Mouse (Mus musculus): Measurements from ENCODE around the gene Btg4. TPM values are rescaled to one million over a fixed set of nuclear protein-coding genes. Genes with fewer than 3 reads are reported as not detected.

Gene Btg4
- polyA plus RNA-seq, 1 experiment from 2014 or later, result not detected

DNA sequence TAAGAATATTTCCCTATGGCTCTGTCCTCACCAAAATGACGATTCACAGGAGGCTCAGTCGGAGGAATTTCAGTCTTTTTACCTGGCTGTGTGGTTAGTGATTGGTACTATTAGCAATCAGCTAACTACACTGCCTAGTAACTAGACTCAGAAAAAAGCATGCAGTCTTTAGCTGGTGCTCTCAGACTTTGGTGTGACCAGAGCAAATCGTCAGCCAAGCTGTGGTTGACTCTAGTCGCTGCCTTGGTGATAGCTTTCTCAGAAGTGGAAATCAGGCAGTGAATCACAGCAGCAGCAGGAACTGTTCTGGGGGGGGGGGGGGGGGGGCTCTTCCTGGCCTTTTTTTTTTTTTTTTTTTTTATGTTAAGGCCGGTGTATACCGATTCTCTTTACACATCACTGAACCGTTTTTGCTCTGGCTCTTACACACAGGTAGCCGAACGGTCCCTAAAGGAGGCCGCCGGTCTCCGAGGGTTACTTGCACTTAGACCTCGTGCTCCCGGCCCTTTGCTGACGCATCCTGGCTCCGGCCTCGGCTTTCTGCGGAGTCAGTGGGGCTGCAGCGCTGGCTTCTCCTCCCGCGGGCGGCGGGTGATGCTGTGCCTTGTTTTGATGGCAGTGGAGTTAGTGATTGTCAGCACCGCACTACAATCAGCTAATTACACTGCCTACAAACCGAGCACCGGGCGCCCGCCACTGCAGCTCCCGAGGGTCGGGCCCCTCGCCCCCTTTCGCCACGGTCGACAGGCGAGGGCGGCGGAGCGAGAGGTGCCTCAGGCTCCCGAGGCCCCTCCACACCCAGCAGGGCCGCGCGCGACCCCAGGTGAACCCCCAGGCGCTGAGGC, 42.5 kb downstream of the Btg4 start:
- peak overlapping the region; percentile 98 for H3K4me2 ChIP-seq (ENCODE audit: low read depth, severe bottlenecking)
- H3K4me3 ChIP-seq (ENCODE audit: low read depth, low read length), result peak overlapping the region; percentile 42
- WGBS, result under 1% methylated on average over 43 of the region's 44 CpGs
- no peak overlapping the region for H3K27ac ChIP-seq (replicated peaks; ENCODE audit: low read depth, low read length)
- DNase-seq (ENCODE audit: low spot score) (peak; percentile 75), ATAC-seq (ENCODE audit: insufficient number of reproducible peaks, low FRiP score, low TSS enrichment, low read depth) (0 out of 2 replicates have a peak, but pooled peaks have one; percentile 35)
- no peaks in the 10 kb centered on the region for H3K36me3 ChIP-seq (ENCODE audit: control insufficient read depth, insufficient read depth, low read length)
- H3K4me1 ChIP-seq (ENCODE audit: control insufficient read depth, insufficient read depth, low read length), result no peaks in the 10 kb centered on the region; the same call in 1 of the 2 replicates
- H3K9ac ChIP-seq (ENCODE audit: low read length), result peak overlapping the region; percentile 58
- H3K9me3 ChIP-seq (ENCODE audit: control insufficient read depth, low read length), result no peaks in the 10 kb centered on the region
- peaks cover 4% of the 10 kb centered on the region for H3K27me3 ChIP-seq (ENCODE audit: control insufficient read depth, insufficient read depth, low read length)

DNA sequence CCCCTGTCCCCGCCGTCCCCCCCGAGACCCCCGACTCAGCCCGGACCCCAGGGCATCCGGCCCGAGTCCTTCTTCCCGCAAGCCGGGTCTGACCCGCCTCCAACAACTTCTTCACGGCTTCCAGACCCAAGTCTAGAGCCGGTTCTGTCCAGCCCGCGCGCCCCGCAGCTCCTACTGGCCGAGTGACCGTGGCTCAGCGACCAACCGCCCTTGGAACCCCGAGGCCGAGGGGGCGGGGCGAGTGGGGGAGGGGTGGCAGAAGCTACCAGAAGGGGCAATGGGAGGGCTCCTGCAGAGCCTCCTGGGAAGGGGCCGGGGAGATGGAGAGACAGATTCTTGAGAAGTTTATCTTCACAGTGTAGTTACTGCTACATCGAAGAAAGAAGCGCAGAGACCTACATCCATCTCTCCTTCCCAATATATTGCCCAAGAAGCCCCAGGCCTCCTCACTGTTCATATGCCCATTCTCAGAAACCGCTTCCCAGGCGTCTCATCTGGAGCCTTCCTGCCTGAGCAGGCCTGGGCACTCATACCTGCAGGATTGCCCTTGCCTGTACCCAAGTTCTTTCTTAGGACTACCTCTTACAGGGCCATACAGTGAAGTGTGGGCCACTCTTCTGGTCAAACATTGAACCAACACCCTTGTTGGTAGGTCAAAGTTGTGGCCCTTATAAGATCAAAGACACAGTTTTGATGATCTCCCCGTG, 43.3 kb downstream of the Btg4 start:
- peak; percentile 78 for DNase-seq (ENCODE audit: low spot score)
- Histone ChIP-seq H3K27me3 (ENCODE audit: control insufficient read depth, insufficient read depth, low read length) (peaks cover 4% of the 10 kb centered on the region), H3K4me2 (ENCODE audit: low read depth, severe bottlenecking) (peak overlapping the region; percentile 98), H3K9ac (ENCODE audit: low read length) (peak overlapping the region; percentile 58), H3K9me3 (ENCODE audit: control insufficient read depth, low read length) (no peaks in the 10 kb centered on the region), H3K4me3 (ENCODE audit: low read depth, low read length) (peak overlapping the region; percentile 42), H3K36me3 (ENCODE audit: control insufficient read depth, insufficient read depth, low read length) (no peaks in the 10 kb centered on the region), H3K4me1 (ENCODE audit: control insufficient read depth, insufficient read depth, low read length) (no peaks in the 10 kb centered on the region; the same call in 1 of the 2 replicates), H3K27ac (replicated peaks; ENCODE audit: low read depth, low read length) (no peak overlapping the region)
- 9% methylated on average over 30 of the region's 30 CpGs for WGBS
- 0 out of 2 replicates have a peak, but pooled peaks have one; percentile 39 for ATAC-seq (ENCODE audit: insufficient number of reproducible peaks, low FRiP score, low TSS enrichment, low read depth)

DNA sequence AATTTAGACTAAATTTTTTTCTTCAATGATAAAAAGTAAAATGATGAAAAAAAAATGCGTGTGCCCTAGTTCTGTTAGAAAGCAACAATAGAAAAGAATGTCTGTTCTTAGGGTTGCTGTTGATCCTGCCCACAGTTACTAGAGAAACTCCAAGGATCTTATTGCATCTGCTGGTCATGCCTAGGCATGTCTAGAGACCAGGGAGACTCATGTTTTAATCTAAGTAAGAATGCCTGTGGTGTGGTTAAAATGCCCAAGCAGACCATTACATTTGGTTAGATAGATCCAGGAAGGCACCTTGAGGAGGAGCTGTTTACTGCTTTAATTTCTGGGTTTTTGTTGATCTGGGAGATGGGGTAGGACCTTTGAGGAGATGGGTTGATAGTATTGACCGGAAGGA, 45.0 kb downstream of the Btg4 start:
- Histone ChIP-seq H3K4me1 (ENCODE audit: control insufficient read depth, insufficient read depth, low read length) (no peaks in the 10 kb centered on the region; the same call in 1 of the 2 replicates), H3K27ac (replicated peaks; ENCODE audit: low read depth, low read length) (no peak overlapping the region), H3K4me2 (ENCODE audit: low read depth, severe bottlenecking) (no peak overlapping the region), H3K4me3 (ENCODE audit: low read depth, low read length) (no peak overlapping the region), H3K27me3 (ENCODE audit: control insufficient read depth, insufficient read depth, low read length) (peaks cover 4% of the 10 kb centered on the region), H3K9me3 (ENCODE audit: control insufficient read depth, low read length) (no peaks in the 10 kb centered on the region), H3K9ac (ENCODE audit: low read length) (no peak overlapping the region), H3K36me3 (ENCODE audit: control insufficient read depth, insufficient read depth, low read length) (no peaks in the 10 kb centered on the region)
- DNase-seq (ENCODE audit: low spot score) (no peak), ATAC-seq (ENCODE audit: insufficient number of reproducible peaks, low FRiP score, low TSS enrichment, low read depth) (no peak)
- 75% methylated on average over 2 of the region's 2 CpGs for WGBS

DNA sequence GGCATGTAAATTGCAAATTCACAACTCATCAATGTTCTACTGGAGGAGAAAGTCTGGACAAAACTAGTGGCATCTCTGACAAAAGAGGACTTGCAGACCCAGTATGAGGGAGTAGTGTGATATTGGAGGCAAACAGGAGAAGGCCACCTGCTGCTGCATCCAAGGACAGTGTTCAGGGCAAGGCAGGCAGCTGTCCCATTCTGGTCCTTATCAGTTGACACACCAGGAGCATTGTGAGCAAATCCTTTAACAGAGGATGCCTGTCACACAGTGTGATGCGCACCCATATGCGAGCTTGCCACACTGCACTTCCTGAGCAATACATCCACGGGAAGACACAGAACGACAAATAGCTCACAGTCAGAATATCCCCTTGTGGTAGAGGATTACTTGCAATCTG, 54.1 kb downstream of the Btg4 start:
- H3K9ac ChIP-seq (ENCODE audit: low read length), result no peak overlapping the region
- no peak for ATAC-seq (ENCODE audit: insufficient number of reproducible peaks, low FRiP score, low TSS enrichment, low read depth)
- DNase-seq (ENCODE audit: low spot score), result no peak
- no peaks in the 10 kb centered on the region for H3K4me1 ChIP-seq (ENCODE audit: control insufficient read depth, insufficient read depth, low read length)
- H3K9me3 ChIP-seq (ENCODE audit: control insufficient read depth, low read length), result no peaks in the 10 kb centered on the region
- no peak overlapping the region for H3K4me3 ChIP-seq (ENCODE audit: low read depth, low read length)
- 83% methylated on average over 4 of the region's 4 CpGs for WGBS
- H3K4me2 ChIP-seq (ENCODE audit: low read depth, severe bottlenecking), result no peak overlapping the region
- H3K27ac ChIP-seq (replicated peaks; ENCODE audit: low read depth, low read length), result no peak overlapping the region
- H3K27me3 ChIP-seq (ENCODE audit: control insufficient read depth, insufficient read depth, low read length), result no peaks in the 10 kb centered on the region
- no peaks in the 10 kb centered on the region for H3K36me3 ChIP-seq (ENCODE audit: control insufficient read depth, insufficient read depth, low read length)

DNA sequence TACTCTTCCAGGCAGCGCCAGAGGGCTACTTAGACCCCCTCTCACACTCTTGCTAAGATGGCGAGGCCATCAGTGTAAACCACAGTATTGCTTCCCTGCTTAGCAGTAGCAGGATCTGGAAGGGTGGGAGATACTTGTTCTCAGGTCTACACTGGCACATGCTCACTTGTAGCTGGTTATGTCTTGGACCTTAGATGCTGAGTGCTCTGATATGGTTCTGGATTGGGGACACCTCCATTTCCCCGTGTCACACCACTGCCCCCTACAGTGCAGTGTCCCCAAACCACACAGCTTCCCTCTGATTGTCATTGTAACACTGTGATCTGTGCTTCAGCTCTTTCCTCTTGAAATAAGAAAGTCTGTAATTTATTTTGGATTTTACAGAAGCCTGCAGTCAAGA, 76.3 kb downstream of the Btg4 start:
- Histone ChIP-seq H3K9ac (ENCODE audit: low read length) (no peak overlapping the region), H3K4me2 (ENCODE audit: low read depth, severe bottlenecking) (no peak overlapping the region), H3K27me3 (ENCODE audit: control insufficient read depth, insufficient read depth, low read length) (no peaks in the 10 kb centered on the region), H3K4me3 (ENCODE audit: low read depth, low read length) (no peak overlapping the region), H3K27ac (replicated peaks; ENCODE audit: low read depth, low read length) (no peak overlapping the region), H3K9me3 (ENCODE audit: control insufficient read depth, low read length) (no peaks in the 10 kb centered on the region), H3K4me1 (ENCODE audit: control insufficient read depth, insufficient read depth, low read length) (no peaks in the 10 kb centered on the region), H3K36me3 (ENCODE audit: control insufficient read depth, insufficient read depth, low read length) (no peaks in the 10 kb centered on the region)
- ATAC-seq (ENCODE audit: insufficient number of reproducible peaks, low FRiP score, low TSS enrichment, low read depth) (no peak), DNase-seq (ENCODE audit: low spot score) (no peak)
- 57% methylated on average over 3 of the region's 3 CpGs for WGBS

DNA sequence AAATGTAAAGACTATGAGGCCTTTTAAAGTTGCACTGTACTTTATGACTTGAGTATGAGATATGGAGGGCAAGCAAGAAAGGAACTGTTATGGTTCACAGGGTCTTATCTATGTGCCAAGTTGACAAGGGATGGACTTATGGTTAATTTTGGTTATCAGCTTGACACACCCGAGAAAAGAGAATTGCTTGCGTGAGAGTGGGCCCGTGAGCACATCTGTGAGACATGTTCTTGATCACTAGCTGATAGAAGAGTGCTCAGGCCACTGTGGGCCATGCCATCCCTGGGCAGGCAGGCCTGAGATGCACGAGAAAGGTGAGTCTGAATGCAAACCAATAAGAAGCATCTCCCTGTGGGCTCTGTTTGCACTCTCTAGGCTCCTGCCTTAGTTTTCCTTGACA, 76.7 kb downstream of the Btg4 start:
- Histone ChIP-seq H3K9me3 (ENCODE audit: control insufficient read depth, low read length) (no peaks in the 10 kb centered on the region), H3K27me3 (ENCODE audit: control insufficient read depth, insufficient read depth, low read length) (no peaks in the 10 kb centered on the region), H3K36me3 (ENCODE audit: control insufficient read depth, insufficient read depth, low read length) (no peaks in the 10 kb centered on the region), H3K4me3 (ENCODE audit: low read depth, low read length) (no peak overlapping the region), H3K4me2 (ENCODE audit: low read depth, severe bottlenecking) (no peak overlapping the region), H3K9ac (ENCODE audit: low read length) (no peak overlapping the region), H3K27ac (replicated peaks; ENCODE audit: low read depth, low read length) (no peak overlapping the region), H3K4me1 (ENCODE audit: control insufficient read depth, insufficient read depth, low read length) (no peaks in the 10 kb centered on the region)
- 88% methylated on average over 4 of the region's 4 CpGs for WGBS
- ATAC-seq (ENCODE audit: insufficient number of reproducible peaks, low FRiP score, low TSS enrichment, low read depth) (no peak), DNase-seq (ENCODE audit: low spot score) (no peak)

DNA sequence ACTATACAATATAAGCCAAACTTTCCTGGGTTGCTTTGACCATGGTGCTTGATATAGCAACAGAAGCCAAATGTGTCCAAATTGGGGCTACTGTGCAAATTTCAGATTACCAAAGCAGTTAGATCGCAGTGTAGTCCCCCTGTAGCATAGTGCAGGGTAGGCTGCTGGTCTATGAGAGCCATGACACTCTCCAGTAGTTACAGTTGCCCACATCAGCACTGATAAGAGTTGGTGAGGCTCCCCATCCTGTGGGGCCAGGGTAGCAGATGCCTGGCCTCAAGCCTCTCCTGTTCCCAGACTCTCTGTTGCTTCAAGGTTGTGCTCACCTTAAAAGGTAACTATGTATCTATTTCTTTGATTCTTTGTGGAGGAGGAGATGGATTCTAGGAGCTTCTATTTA, 77.1 kb downstream of the Btg4 start:
- Histone ChIP-seq H3K4me3 (ENCODE audit: low read depth, low read length) (no peak overlapping the region), H3K27ac (replicated peaks; ENCODE audit: low read depth, low read length) (no peak overlapping the region), H3K9me3 (ENCODE audit: control insufficient read depth, low read length) (no peaks in the 10 kb centered on the region), H3K27me3 (ENCODE audit: control insufficient read depth, insufficient read depth, low read length) (no peaks in the 10 kb centered on the region), H3K36me3 (ENCODE audit: control insufficient read depth, insufficient read depth, low read length) (no peaks in the 10 kb centered on the region), H3K4me1 (ENCODE audit: control insufficient read depth, insufficient read depth, low read length) (no peaks in the 10 kb centered on the region), H3K9ac (ENCODE audit: low read length) (no peak overlapping the region), H3K4me2 (ENCODE audit: low read depth, severe bottlenecking) (no peak overlapping the region)
- DNase-seq (ENCODE audit: low spot score) (no peak), ATAC-seq (ENCODE audit: insufficient number of reproducible peaks, low FRiP score, low TSS enrichment, low read depth) (no peak)
- 77% methylated on average over 1 of the region's 1 CpGs for WGBS

DNA sequence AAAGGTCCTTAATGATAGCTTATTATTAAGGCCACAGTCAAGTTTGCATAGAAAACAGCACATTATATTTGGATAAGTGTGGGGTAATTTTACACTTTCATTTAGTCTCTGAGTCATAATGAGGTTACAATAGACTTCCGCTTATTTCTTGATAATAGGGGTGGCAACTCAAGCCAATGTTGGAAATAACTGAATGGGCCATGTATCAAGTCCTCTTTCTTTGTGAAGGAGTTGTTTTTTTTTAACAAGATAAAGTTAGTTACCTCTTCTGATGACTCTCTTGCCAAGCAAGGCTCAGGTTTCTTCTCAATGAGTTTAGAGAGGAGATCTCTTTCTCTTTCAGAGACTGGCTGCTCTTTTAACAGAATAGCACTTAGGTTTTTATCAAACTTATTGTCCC, 77.6 kb downstream of the Btg4 start:
- H3K4me1 ChIP-seq (ENCODE audit: control insufficient read depth, insufficient read depth, low read length), result no peaks in the 10 kb centered on the region
- H3K4me3 ChIP-seq (ENCODE audit: low read depth, low read length), result no peak overlapping the region
- no peaks in the 10 kb centered on the region for H3K36me3 ChIP-seq (ENCODE audit: control insufficient read depth, insufficient read depth, low read length)
- no peaks in the 10 kb centered on the region for H3K9me3 ChIP-seq (ENCODE audit: control insufficient read depth, low read length)
- DNase-seq (ENCODE audit: low spot score), result no peak
- 93% methylated on average over 1 of the region's 1 CpGs for WGBS
- H3K4me2 ChIP-seq (ENCODE audit: low read depth, severe bottlenecking), result no peak overlapping the region
- no peaks in the 10 kb centered on the region for H3K27me3 ChIP-seq (ENCODE audit: control insufficient read depth, insufficient read depth, low read length)
- H3K27ac ChIP-seq (replicated peaks; ENCODE audit: low read depth, low read length), result no peak overlapping the region
- no peak for ATAC-seq (ENCODE audit: insufficient number of reproducible peaks, low FRiP score, low TSS enrichment, low read depth)
- no peak overlapping the region for H3K9ac ChIP-seq (ENCODE audit: low read length)
